Mouse (Mus musculus): Measurements from ENCODE around the gene Gm37240.

Gm37240 gene

GRCm38 (mm10) chr3:84555780-84556179, 1331.5 kb downstream of the Gm37240 start:
- no peak for DNase-seq

- no peak for DNase-seq
These were observed 1340.1 kb downstream of the Gm37240 start for GRCm38 (mm10) chr3:84547177-84547576.

- DNase-seq = peak; percentile 45 to 77
These were observed 1344.9 kb downstream of the Gm37240 start for GRCm38 (mm10) chr3:84542450-84542849.

GRCm38 (mm10) chr3:84541881-84542280, 1345.4 kb downstream of the Gm37240 start:
- DNase-seq = no peak

GRCm38 (mm10) chr3:84540640-84541039, 1346.7 kb downstream of the Gm37240 start:
- no peak for DNase-seq

- DNase-seq = peak; percentile 37 to 40
These were observed 1350.3 kb downstream of the Gm37240 start for GRCm38 (mm10) chr3:84536987-84537386.

GRCm38 (mm10) chr3:84533227-84533626, 1354.1 kb downstream of the Gm37240 start:
- no peak for DNase-seq

- DNase-seq = no peak
These were observed 1358.3 kb downstream of the Gm37240 start for GRCm38 (mm10) chr3:84529021-84529420.

GRCm38 (mm10) chr3:84524952-84525351, 1362.4 kb downstream of the Gm37240 start:
- DNase-seq = no peak

- no peak for DNase-seq
These were observed 1371.2 kb downstream of the Gm37240 start for GRCm38 (mm10) chr3:84516163-84516562.

- no peak for DNase-seq
These were observed 1374.4 kb downstream of the Gm37240 start for GRCm38 (mm10) chr3:84512774-84513515.

- DNase-seq = no peak
These were observed 1382.1 kb downstream of the Gm37240 start for GRCm38 (mm10) chr3:84505193-84505592.

GRCm38 (mm10) chr3:84504291-84504690, 1383.0 kb downstream of the Gm37240 start:
- DNase-seq = no peak

GRCm38 (mm10) chr3:84502101-84502500, 1385.2 kb downstream of the Gm37240 start:
- DNase-seq = no peak

GRCm38 (mm10) chr3:84500491-84500890, 1386.8 kb downstream of the Gm37240 start:
- DNase-seq = no peak

GRCm38 (mm10) chr3:84497718-84498117, 1389.6 kb downstream of the Gm37240 start:
- DNase-seq = no peak

GRCm38 (mm10) chr3:84492657-84493056, 1394.7 kb downstream of the Gm37240 start:
- no peak for DNase-seq

GRCm38 (mm10) chr3:84492148-84492547, 1395.2 kb downstream of the Gm37240 start:
- DNase-seq = no peak

- peak; percentile 11 to 37 for DNase-seq
These were observed 1398.6 kb downstream of the Gm37240 start for GRCm38 (mm10) chr3:84488716-84489115.

GRCm38 (mm10) chr3:84484891-84485290, 1402.4 kb downstream of the Gm37240 start:
- DNase-seq = no peak

GRCm38 (mm10) chr3:84484333-84484732, 1403.0 kb downstream of the Gm37240 start:
- DNase-seq = no peak

- DNase-seq = no peak
These were observed 1405.2 kb downstream of the Gm37240 start for GRCm38 (mm10) chr3:84482121-84482520.

- peak; percentile 49 to 73 for DNase-seq
These were observed 1406.2 kb downstream of the Gm37240 start for GRCm38 (mm10) chr3:84481104-84481503.

GRCm38 (mm10) chr3:84480006-84480897, 1407.1 kb downstream of the Gm37240 start, which contains the start of gene Fhdc1:
TSS of gene Fhdc1 (minus strand) at chr3:84480429.
- DNase-seq = peak; percentile 67 to 84
